Mouse (Mus musculus): ENCODE data around the gene Barhl1. TPM values are rescaled to one million over a fixed set of nuclear protein-coding genes. Genes with fewer than 3 reads are reported as not detected.

Barhl1 gene
- polyA plus RNA-seq, 1 experiment from 2014 or later = 0.06 TPM

DNA sequence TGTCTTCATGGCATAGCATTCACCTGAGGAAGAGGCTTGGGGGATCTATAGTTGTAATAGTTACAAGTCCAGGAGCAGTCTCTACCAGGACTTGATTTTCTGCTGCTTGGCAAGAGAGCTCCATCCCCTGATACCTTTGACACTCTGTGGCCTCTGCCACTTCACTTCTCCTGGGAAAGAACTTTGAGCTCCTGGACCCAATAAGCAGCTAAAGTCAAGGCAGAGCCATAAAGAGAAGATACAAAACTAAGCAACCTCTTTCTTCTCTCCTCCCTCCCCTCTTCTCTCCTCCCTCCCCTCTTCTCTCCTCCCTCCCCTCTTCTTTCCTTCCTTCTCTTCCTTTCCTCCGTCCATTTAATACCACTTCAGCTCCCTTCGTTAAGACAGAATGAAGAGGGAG lies 2.3 kb downstream of the Barhl1 start:
- H3K4me1 ChIP-seq (ENCODE audit: insufficient read depth, low read depth, low read length) = no peaks in the 10 kb centered on the region; the same call in 1 of the 2 replicates
- no peak overlapping the region for H3K4me2 ChIP-seq (replicated peaks; ENCODE audit: low read depth, low read length)
- H3K36me3 ChIP-seq (ENCODE audit: insufficient read depth, low read length) = no peaks in the 10 kb centered on the region
- peaks cover 82% of the 10 kb centered on the region for H3K27me3 ChIP-seq (replicated peaks; ENCODE audit: insufficient read depth, low read length)
- H3K9ac ChIP-seq (replicated peaks; ENCODE audit: low read depth) = no peak overlapping the region
- TF ChIP-seq CTCF (IDR thresholded peaks at IDR 0.05) (no peak), EP300 (IDR thresholded peaks at IDR 0.05) (no peak)
- ATAC-seq (no peak), DNase-seq (ENCODE audit: low spot score) (no peak)
- H3K4me3 ChIP-seq (ENCODE audit: low read depth, low read length) = no peak overlapping the region
- H3K27ac ChIP-seq (ENCODE audit: low read length) = no peak overlapping the region
- WGBS = 0% methylated on average over 2 of the region's 2 CpGs
- H3K9me3 ChIP-seq (ENCODE audit: low read length) = no peaks in the 10 kb centered on the region

DNA sequence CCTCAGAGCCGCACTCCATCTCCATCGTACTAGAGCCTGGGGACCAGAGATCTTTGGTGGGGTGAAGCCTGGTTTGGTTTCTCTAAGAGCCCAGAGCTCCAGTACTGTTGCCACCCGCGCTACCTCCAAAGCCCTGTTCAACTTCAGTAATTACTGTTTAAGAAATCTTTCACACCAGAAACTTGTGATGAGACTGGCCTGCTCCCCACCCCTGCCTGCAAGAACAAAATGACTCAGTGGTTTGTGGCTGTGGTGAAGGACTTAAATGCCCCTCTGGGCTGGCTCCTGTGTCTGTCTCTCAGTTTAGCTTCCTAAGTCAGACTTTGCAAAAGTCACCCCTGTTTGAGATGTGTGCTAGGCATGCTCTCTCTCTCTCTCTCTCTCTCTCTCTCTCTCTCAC lies 3.5 kb downstream of the Barhl1 start:
- Histone ChIP-seq H3K27ac (ENCODE audit: low read length) (no peak overlapping the region), H3K4me3 (ENCODE audit: low read depth, low read length) (no peak overlapping the region), H3K4me2 (replicated peaks; ENCODE audit: low read depth, low read length) (no peak overlapping the region), H3K9me3 (ENCODE audit: low read length) (no peaks in the 10 kb centered on the region), H3K9ac (replicated peaks; ENCODE audit: low read depth) (no peak overlapping the region), H3K27me3 (replicated peaks; ENCODE audit: insufficient read depth, low read length) (peaks cover 86% of the 10 kb centered on the region), H3K36me3 (ENCODE audit: insufficient read depth, low read length) (no peaks in the 10 kb centered on the region), H3K4me1 (ENCODE audit: insufficient read depth, low read depth, low read length) (no peaks in the 10 kb centered on the region; the same call in 1 of the 2 replicates)
- ATAC-seq (no peak), DNase-seq (ENCODE audit: low spot score) (no peak)
- WGBS = 9% methylated on average over 4 of the region's 4 CpGs
- TF ChIP-seq EP300 (IDR thresholded peaks at IDR 0.05) (no peak), CTCF (IDR thresholded peaks at IDR 0.05) (no peak)

- no peak for ATAC-seq
- Histone ChIP-seq H3K27me3 (replicated peaks; ENCODE audit: insufficient read depth, low read length) (peaks cover 86% of the 10 kb centered on the region), H3K9me3 (ENCODE audit: low read length) (no peaks in the 10 kb centered on the region), H3K36me3 (ENCODE audit: insufficient read depth, low read length) (no peaks in the 10 kb centered on the region), H3K4me3 (ENCODE audit: low read depth, low read length) (no peak overlapping the region), H3K9ac (replicated peaks; ENCODE audit: low read depth) (no peak overlapping the region), H3K4me1 (ENCODE audit: insufficient read depth, low read depth, low read length) (no peaks in the 10 kb centered on the region; the same call in 1 of the 2 replicates), H3K4me2 (replicated peaks; ENCODE audit: low read depth, low read length) (no peak overlapping the region), H3K27ac (ENCODE audit: low read length) (no peak overlapping the region)
- DNase-seq (ENCODE audit: low spot score) = no peak
- no peak for TF ChIP-seq CTCF (IDR thresholded peaks at IDR 0.05)
- no peak for TF ChIP-seq EP300 (IDR thresholded peaks at IDR 0.05)
- 5% methylated on average over 33 of the region's 33 CpGs for WGBS
These were observed 4.3 kb downstream of the Barhl1 start for GRCm38 (mm10) chr2:28912039-28912700.

DNA sequence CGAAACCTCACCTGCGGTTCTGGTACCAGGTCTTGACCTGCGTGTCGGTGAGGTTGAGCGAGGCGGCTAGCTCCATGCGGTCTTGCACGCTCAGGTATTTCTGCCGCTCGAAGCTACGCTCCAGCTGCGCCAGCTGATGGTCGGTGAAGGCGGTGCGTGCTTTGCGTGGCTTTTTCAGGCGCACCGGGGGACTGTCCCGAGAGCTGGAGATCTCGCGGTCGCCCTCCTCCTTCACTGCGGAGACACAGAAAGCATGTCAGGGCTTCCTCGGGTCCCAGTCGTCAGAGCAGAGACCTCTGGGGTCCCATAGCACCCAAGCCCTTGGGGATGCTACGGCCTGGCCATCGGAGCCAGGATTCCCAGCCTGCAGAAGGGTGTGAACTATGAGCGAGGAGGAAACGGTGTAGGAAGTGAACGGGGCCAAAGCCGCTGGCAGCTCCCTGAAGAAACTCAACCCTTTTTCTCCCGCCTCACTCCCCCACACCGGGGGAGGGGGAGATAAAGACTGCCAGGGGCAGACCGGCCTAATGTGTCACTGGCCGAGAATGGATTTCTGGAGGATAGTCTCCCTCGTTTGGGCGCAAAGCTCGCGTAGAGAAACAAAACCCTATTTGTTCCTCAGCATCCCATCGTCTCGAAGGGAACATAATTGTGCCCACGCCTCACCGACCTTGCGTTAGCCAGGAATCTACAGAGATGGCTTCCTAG lies 5.0 kb downstream of the Barhl1 start:
- DNase-seq (ENCODE audit: low spot score) (no peak), ATAC-seq (no peak)
- Histone ChIP-seq H3K4me3 (ENCODE audit: low read depth, low read length) (no peak overlapping the region), H3K27ac (ENCODE audit: low read length) (no peak overlapping the region), H3K4me2 (replicated peaks; ENCODE audit: low read depth, low read length) (no peak overlapping the region), H3K4me1 (ENCODE audit: insufficient read depth, low read depth, low read length) (no peaks in the 10 kb centered on the region; the same call in 1 of the 2 replicates), H3K9ac (replicated peaks; ENCODE audit: low read depth) (no peak overlapping the region), H3K9me3 (ENCODE audit: low read length) (no peaks in the 10 kb centered on the region), H3K36me3 (ENCODE audit: insufficient read depth, low read length) (no peaks in the 10 kb centered on the region), H3K27me3 (replicated peaks; ENCODE audit: insufficient read depth, low read length) (peaks cover 82% of the 10 kb centered on the region)
- no peak for TF ChIP-seq CTCF (IDR thresholded peaks at IDR 0.05)
- TF ChIP-seq EP300 (IDR thresholded peaks at IDR 0.05) = no peak
- WGBS = 3% methylated on average over 44 of the region's 44 CpGs

DNA sequence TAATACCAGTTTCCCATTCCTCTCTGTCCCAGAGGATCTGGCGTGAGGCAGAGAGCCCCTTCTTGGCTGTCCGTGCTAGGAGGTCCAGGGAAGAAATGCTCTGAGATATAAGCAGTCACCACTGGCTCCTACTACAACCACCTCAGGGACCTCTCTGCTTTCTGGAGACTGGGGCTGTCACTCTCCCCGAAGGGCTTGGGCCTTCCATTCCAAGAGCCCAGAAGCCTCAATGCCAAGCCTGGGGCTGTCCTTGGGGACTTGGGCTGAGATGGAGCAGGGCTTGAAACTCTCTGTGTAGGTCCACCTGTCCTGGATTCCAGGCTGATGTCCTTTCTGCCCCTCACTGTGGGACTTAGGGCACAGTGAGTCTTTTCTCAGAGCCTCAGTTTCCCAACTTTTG lies 5.6 kb downstream of the Barhl1 start:
- H3K4me3 ChIP-seq (ENCODE audit: low read depth, low read length) = no peak overlapping the region
- H3K4me1 ChIP-seq (ENCODE audit: insufficient read depth, low read depth, low read length) = no peaks in the 10 kb centered on the region; the same call in 1 of the 2 replicates
- TF ChIP-seq CTCF (IDR thresholded peaks at IDR 0.05) (no peak), EP300 (IDR thresholded peaks at IDR 0.05) (no peak)
- H3K36me3 ChIP-seq (ENCODE audit: insufficient read depth, low read length) = no peaks in the 10 kb centered on the region
- no peak overlapping the region for H3K4me2 ChIP-seq (replicated peaks; ENCODE audit: low read depth, low read length)
- no peak for ATAC-seq
- H3K9ac ChIP-seq (replicated peaks; ENCODE audit: low read depth) = no peak overlapping the region
- DNase-seq (ENCODE audit: low spot score) = no peak
- no peaks in the 10 kb centered on the region for H3K9me3 ChIP-seq (ENCODE audit: low read length)
- no peak overlapping the region for H3K27ac ChIP-seq (ENCODE audit: low read length)
- WGBS = 10% methylated on average over 3 of the region's 3 CpGs
- peaks cover 75% of the 10 kb centered on the region for H3K27me3 ChIP-seq (replicated peaks; ENCODE audit: insufficient read depth, low read length)

- TF ChIP-seq EP300 (IDR thresholded peaks at IDR 0.05) (no peak), CTCF (IDR thresholded peaks at IDR 0.05) (no peak)
- WGBS = 10% methylated on average over 25 of the region's 25 CpGs
- ATAC-seq (no peak), DNase-seq (ENCODE audit: low spot score) (no peak)
- Histone ChIP-seq H3K4me2 (replicated peaks; ENCODE audit: low read depth, low read length) (no peak overlapping the region), H3K4me3 (ENCODE audit: low read depth, low read length) (no peak overlapping the region), H3K9me3 (ENCODE audit: low read length) (no peaks in the 10 kb centered on the region), H3K27me3 (replicated peaks; ENCODE audit: insufficient read depth, low read length) (peaks cover 67% of the 10 kb centered on the region), H3K9ac (replicated peaks; ENCODE audit: low read depth) (no peak overlapping the region), H3K36me3 (ENCODE audit: insufficient read depth, low read length) (no peaks in the 10 kb centered on the region), H3K27ac (ENCODE audit: low read length) (no peak overlapping the region), H3K4me1 (ENCODE audit: insufficient read depth, low read depth, low read length) (no peaks in the 10 kb centered on the region; the same call in 1 of the 2 replicates)
These were observed 6.4 kb downstream of the Barhl1 start for GRCm38 (mm10) chr2:28909818-28910710.

Data from lung, postnatal 0 days (tissue).